Mouse (Mus musculus) embryonic facial prominence, embryonic 14.5 days (tissue): ENCODE results near the gene 1700020D05Rik. TPM values are rescaled to one million over a fixed set of nuclear protein-coding genes. Genes with fewer than 3 reads are reported as not detected.
"Not testable (repeated sequence)": the region's sequence is repeated elsewhere in the genome, so short reads cannot be mapped to it uniquely, and the experiment has no call there.

Source experiments
- ATAC-seq: fragments of 200-750 bp; cut with Nextera tagmentation; 2 replicates; pipeline ENCODE4 v1.8.0; 2017; ENCODE audit warnings: low read depth, moderate number of reproducible peaks, moderate TSS enrichment
- DNase-seq: peaks from one replicate; pipeline ENCODE4 v3.0.0-alpha.2; 2015; ENCODE audit warnings: low spot score
- H3K27ac ChIP-seq: fragments of 300-500 bp; sonication (generic); replicated peaks from 2 replicates; pipeline ENCODE4 v1.5.1; 2014; ENCODE audit warnings: low read depth, mild to moderate bottlenecking, low read length, moderate library complexity
- H3K27me3 ChIP-seq: fragments of 300-500 bp; sonication (generic); replicated peaks from 2 replicates; pipeline ENCODE4 v1.6.1; 2014; ENCODE audit warnings: low read length; ENCODE audit not compliant: control insufficient read depth, insufficient read depth
- H3K36me3 ChIP-seq: fragments of 300-500 bp; sonication (generic); 2 replicates; pipeline ENCODE4 v1.6.1; 2014; ENCODE audit warnings: low read length, mixed read lengths; ENCODE audit not compliant: control insufficient read depth, insufficient read depth
- H3K4me1 ChIP-seq: fragments of 300-500 bp; sonication (generic); 2 replicates; pipeline ENCODE4 v1.6.1; 2014; ENCODE audit warnings: antibody characterized with exemption, low read length; ENCODE audit not compliant: control insufficient read depth, insufficient read depth
- H3K4me2 ChIP-seq: fragments of 300-500 bp; sonication (generic); 2 replicates; pipeline ENCODE4 v1.6.1; 2014; ENCODE audit warnings: low read depth, mild to moderate bottlenecking, low read length, moderate library complexity, mixed read lengths
- H3K4me3 ChIP-seq: fragments of 300-500 bp; sonication (generic); 2 replicates; pipeline ENCODE4 v1.5.1; 2014; ENCODE audit warnings: low read depth, mild to moderate bottlenecking, low read length
- H3K9ac ChIP-seq: fragments of 300-500 bp; sonication (generic); 2 replicates; pipeline ENCODE4 v1.6.1; 2014; ENCODE audit warnings: low read depth, mild to moderate bottlenecking, low read length, moderate library complexity, mixed read lengths
- H3K9me3 ChIP-seq: fragments of 300-500 bp; sonication (generic); 2 replicates; pipeline ENCODE4 v1.6.1; 2016; ENCODE audit warnings: low read length; ENCODE audit not compliant: control insufficient read depth
- WGBS: fragments of 180-500 bp; shearing (Covaris S2); extraction: QIAGEN DNeasy Blood & Tissue Kit; methylation state at CpG from one replicate; pipeline ENCODE4 v1.1.7; 2014; 5-methylcytosine and 5-hydroxymethylcytosine counted together
- polyA plus RNA-seq: library from polyadenylated mRNA; unstranded; fragments of >200 nt; fragmentation: Nextera tagmentation; extraction: Ambion mirVana; gene quantifications from 2 replicates; pipeline ENCODE4 v1.2.1, GENCODE M21; 2014

1700020D05Rik gene
- polyA plus RNA-seq, 1 experiment from 2014 or later, result not detected

- Histone ChIP-seq H3K36me3 (no peaks in the 10 kb centered on the region), H3K4me1 (0 out of 2 replicates have a peak, but pooled peaks cover 6% of the 10 kb centered on the region), H3K9ac (peak within 1 kb of the TSS; percentile 65), H3K4me2 (peak within 1 kb of the TSS; percentile 80), H3K9me3 (peaks cover 11% of the 10 kb centered on the region), H3K27ac (no peak within 1 kb of the TSS), H3K4me3 (peak within 1 kb of the TSS; percentile 48), H3K27me3 (no peaks in the 10 kb centered on the region)
- ATAC-seq, result peak; percentile 99
- peak; percentile 99 for DNase-seq
- WGBS, result 4% methylated on average over 45 of the region's 47 CpGs
Observed at GRCm38 (mm10) chr19:5510031-5511026, 6.7 kb upstream of the 1700020D05Rik start, which contains the start of gene Snx32. Gene Snx32 (minus strand): TSS chr19:5510538.

GRCm38 (mm10) chr19:5500330-5500875, 3.2 kb downstream of the 1700020D05Rik start:
- DNase-seq (no peak), ATAC-seq (no peak)
- H3K27me3 ChIP-seq, result no peaks in the 10 kb centered on the region
- no peak overlapping the region for H3K27ac ChIP-seq
- H3K4me1 ChIP-seq, result no peaks in the 10 kb centered on the region
- WGBS, result 86% methylated on average over 2 of the region's 2 CpGs
- no peak overlapping the region for H3K4me3 ChIP-seq
- H3K9me3 ChIP-seq, result no peaks in the 10 kb centered on the region
- no peak overlapping the region for H3K9ac ChIP-seq
- no peak overlapping the region for H3K4me2 ChIP-seq
- H3K36me3 ChIP-seq, result peaks cover 34% of the 10 kb centered on the region

- Histone ChIP-seq H3K9ac (no peak overlapping the region), H3K4me2 (no peak overlapping the region), H3K4me1 (no peaks in the 10 kb centered on the region; the same call in 1 of the 2 replicates), H3K27ac (no peak overlapping the region), H3K27me3 (no peaks in the 10 kb centered on the region), H3K9me3 (no peaks in the 10 kb centered on the region), H3K36me3 (peaks cover 59% of the 10 kb centered on the region), H3K4me3 (no peak overlapping the region)
- no peak for ATAC-seq
- no peak for DNase-seq
- WGBS, result 89% methylated on average over 10 of the region's 16 CpGs
Observed at GRCm38 (mm10) chr19:5496052-5496370, 7.6 kb downstream of the 1700020D05Rik start.

GRCm38 (mm10) chr19:5495353-5496051, 8.1 kb downstream of the 1700020D05Rik start:
- Histone ChIP-seq H3K4me1 (no peaks in the 10 kb centered on the region; the same call in 1 of the 2 replicates), H3K27me3 (no peaks in the 10 kb centered on the region), H3K36me3 (peaks cover 59% of the 10 kb centered on the region), H3K4me2 (no peak overlapping the region), H3K9ac (no peak overlapping the region), H3K27ac (no peak overlapping the region), H3K4me3 (no peak overlapping the region), H3K9me3 (no peaks in the 10 kb centered on the region)
- DNase-seq, result no peak
- 81% methylated on average over 12 of the region's 12 CpGs for WGBS
- no peak for ATAC-seq

GRCm38 (mm10) chr19:5494314-5494713, 9.3 kb downstream of the 1700020D05Rik start:
- Histone ChIP-seq H3K27me3 (no peaks in the 10 kb centered on the region), H3K9me3 (no peaks in the 10 kb centered on the region), H3K9ac (no peak overlapping the region), H3K4me3 (no peak overlapping the region), H3K4me1 (no peaks in the 10 kb centered on the region; the same call in 1 of the 2 replicates), H3K4me2 (no peak overlapping the region), H3K27ac (no peak overlapping the region), H3K36me3 (peaks cover 59% of the 10 kb centered on the region)
- ATAC-seq, result no peak
- no peak for DNase-seq
- 88% methylated on average over 3 of the region's 3 CpGs for WGBS

GRCm38 (mm10) chr19:5493301-5493721, 10.3 kb downstream of the 1700020D05Rik start:
- not testable (repeated sequence) for H3K27ac ChIP-seq, H3K4me3 ChIP-seq, H3K27me3 ChIP-seq, H3K9me3 ChIP-seq, ATAC-seq, DNase-seq, H3K9ac ChIP-seq, H3K4me1 ChIP-seq, H3K4me2 ChIP-seq
- peaks cover 56% of the 10 kb centered on the region for H3K36me3 ChIP-seq
- WGBS, result 73% methylated on average over 9 of the region's 9 CpGs

GRCm38 (mm10) chr19:5492641-5493040, 10.9 kb downstream of the 1700020D05Rik start:
- no peaks in the 10 kb centered on the region for H3K9me3 ChIP-seq
- no peaks in the 10 kb centered on the region for H3K27me3 ChIP-seq
- H3K4me1 ChIP-seq, result peaks cover 3% of the 10 kb centered on the region; the same call in 1 of the 2 replicates
- no peak overlapping the region for H3K27ac ChIP-seq
- DNase-seq (no peak), ATAC-seq (no peak)
- no peak overlapping the region for H3K4me2 ChIP-seq
- H3K4me3 ChIP-seq, result no peak overlapping the region
- peaks cover 54% of the 10 kb centered on the region for H3K36me3 ChIP-seq
- WGBS, result 81% methylated on average over 4 of the region's 4 CpGs
- no peak overlapping the region for H3K9ac ChIP-seq

- peaks cover 12% of the 10 kb centered on the region for H3K4me1 ChIP-seq
- H3K36me3 ChIP-seq, result peaks cover 43% of the 10 kb centered on the region
- no peaks in the 10 kb centered on the region for H3K27me3 ChIP-seq
- ATAC-seq (peak; percentile 6; the same call in 1 of the 2 replicates), DNase-seq (peak; percentile 88)
- H3K4me2 ChIP-seq, result peak overlapping the region; percentile 73
- H3K9me3 ChIP-seq, result no peaks in the 10 kb centered on the region
- WGBS, result under 1% methylated on average over 42 of the region's 59 CpGs
- peak overlapping the region; percentile 93 for H3K4me3 ChIP-seq
- peak overlapping the region; percentile 98 for H3K27ac ChIP-seq
- H3K9ac ChIP-seq, result peak overlapping the region; percentile 96
Observed at GRCm38 (mm10) chr19:5490898-5491708, 12.5 kb downstream of the 1700020D05Rik start.
